Mouse (Mus musculus) kidney, embryonic 16.5 days (tissue): Measurements from ENCODE around the gene Wbp11. TPM values are rescaled to one million over a fixed set of nuclear protein-coding genes. Genes with fewer than 3 reads are reported as not detected.

ENCODE experiments used
- ATAC-seq: fragments of 200-750 bp; cut with Nextera tagmentation; 2 replicates; pipeline ENCODE4 v1.8.0; 2017; ENCODE audit warnings: moderate TSS enrichment; ENCODE audit not compliant: low FRiP score, low TSS enrichment
- H3K27ac ChIP-seq: fragments of 300-500 bp; sonication (generic); 2 replicates; pipeline ENCODE4 v1.5.1; 2014; ENCODE audit warnings: low read length
- H3K27me3 ChIP-seq: fragments of 300-500 bp; sonication (generic); 2 replicates; pipeline ENCODE4 v1.6.1; 2014; ENCODE audit warnings: low read length, control low read depth, mixed read lengths; ENCODE audit not compliant: insufficient read depth
- H3K36me3 ChIP-seq: fragments of 300-500 bp; sonication (generic); 2 replicates; pipeline ENCODE4 v1.6.1; 2014; ENCODE audit warnings: low read length, control low read depth, mixed read lengths; ENCODE audit not compliant: insufficient read depth
- H3K4me1 ChIP-seq: fragments of 300-500 bp; sonication (generic); 2 replicates; pipeline ENCODE4 v1.6.1; 2014; ENCODE audit warnings: low read length, control low read depth, mixed read lengths; ENCODE audit not compliant: insufficient read depth
- H3K4me2 ChIP-seq: fragments of 300-500 bp; sonication (generic); replicated peaks from 2 replicates; pipeline ENCODE4 v1.6.1; 2014; ENCODE audit warnings: low read depth, low read length
- H3K4me3 ChIP-seq: fragments of 300-500 bp; sonication (generic); 2 replicates; pipeline ENCODE4 v1.5.1; 2014; ENCODE audit warnings: mild to moderate bottlenecking, low read length
- H3K9ac ChIP-seq: fragments of 300-500 bp; sonication (generic); replicated peaks from 2 replicates; pipeline ENCODE4 v1.6.1; 2014; ENCODE audit warnings: low read length
- H3K9me3 ChIP-seq: fragments of 300-500 bp; sonication (generic); 2 replicates; pipeline ENCODE4 v1.6.1; 2016; ENCODE audit warnings: low read length, control low read depth
- WGBS: fragments of 180-500 bp; shearing (Covaris S2); extraction: QIAGEN DNeasy Blood & Tissue Kit; methylation state at CpG from one replicate; pipeline ENCODE4 v1.1.7; 2014; 5-methylcytosine and 5-hydroxymethylcytosine counted together
- polyA plus RNA-seq: library from polyadenylated mRNA; unstranded; fragments of >200 nt; fragmentation: Nextera tagmentation; extraction: Ambion mirVana; gene quantifications from 2 replicates; pipeline ENCODE4 v1.2.1, GENCODE M21; 2015

Gene Wbp11
- polyA plus RNA-seq, 1 experiment from 2014 or later, result 110 TPM

DNA sequence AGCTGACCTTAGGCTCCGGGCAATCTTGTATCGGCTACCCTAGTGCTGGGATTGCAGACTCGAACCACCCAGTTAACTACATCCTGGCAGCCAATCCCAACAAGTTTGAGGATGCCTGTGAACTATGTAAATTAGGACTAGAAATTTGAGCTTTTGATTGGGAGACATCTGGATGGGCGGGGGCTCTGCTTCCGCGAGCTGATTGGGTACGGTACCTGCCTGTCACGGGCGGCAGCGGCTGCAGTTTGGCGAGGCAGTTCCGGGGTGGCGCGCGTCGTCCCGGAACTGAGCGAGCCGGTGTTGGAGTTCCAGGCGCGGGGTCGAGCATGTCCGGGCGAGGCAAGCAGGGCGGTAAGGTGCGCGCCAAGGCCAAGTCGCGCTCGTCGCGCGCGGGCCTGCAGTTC lies 20.0 kb downstream of the Wbp11 start, which contains the start of gene H2afj:
TSS of gene H2afj (plus strand) at position 231 of the 404 bp plus-strand sequence.
- Histone ChIP-seq H3K4me2 (peak within 1 kb of the TSS; percentile 97), H3K9ac (peak within 1 kb of the TSS; percentile 77), H3K4me1 (peaks cover 21% of the 10 kb centered on the region), H3K9me3 (no peaks in the 10 kb centered on the region), H3K36me3 (peaks cover 10% of the 10 kb centered on the region), H3K4me3 (peak within 1 kb of the TSS; percentile 80), H3K27me3 (no peaks in the 10 kb centered on the region), H3K27ac (peak within 1 kb of the TSS; percentile 78)
- WGBS, result under 1% methylated on average over 34 of the region's 34 CpGs
- ATAC-seq, result peak; percentile 89

DNA sequence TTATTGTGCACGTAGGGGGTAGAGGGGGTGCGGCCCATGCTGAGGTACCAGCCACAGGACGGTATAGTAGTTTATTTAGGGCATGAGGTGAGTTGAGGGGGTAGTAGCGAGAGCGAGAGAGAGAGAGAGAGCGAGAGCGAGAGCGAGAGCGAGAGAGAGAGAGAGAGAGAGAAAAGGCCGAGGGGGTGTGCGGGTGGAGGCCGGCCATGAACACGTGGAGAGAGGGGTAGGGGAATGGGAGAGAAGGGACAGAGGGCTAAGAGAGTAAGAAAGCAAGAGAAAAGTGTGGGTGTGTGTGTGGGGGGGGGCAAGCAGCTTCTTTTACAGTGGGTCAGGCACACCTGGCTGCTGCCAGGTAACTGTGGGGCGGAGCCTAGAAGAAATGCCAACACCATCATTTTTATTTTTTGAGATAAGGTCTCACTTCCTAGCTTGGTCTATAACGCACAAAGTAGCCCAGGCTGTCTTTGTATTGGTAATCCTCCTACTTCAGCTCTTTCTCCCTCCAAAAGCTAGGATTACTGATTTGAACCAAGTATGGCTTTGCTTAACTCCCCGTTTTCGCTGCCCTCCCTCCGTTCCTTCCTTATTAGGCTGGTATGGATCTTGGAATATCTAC lies 20.5 kb downstream of the Wbp11 start:
- peaks cover 8% of the 10 kb centered on the region for H3K36me3 ChIP-seq
- H3K4me3 ChIP-seq, result peak overlapping the region; percentile 80
- H3K27me3 ChIP-seq, result no peaks in the 10 kb centered on the region
- peak overlapping the region; percentile 78 for H3K27ac ChIP-seq
- 45% methylated on average over 11 of the region's 18 CpGs for WGBS
- peak; percentile 0; the same call in 1 of the 2 replicates for ATAC-seq
- peak overlapping the region; percentile 97 for H3K4me2 ChIP-seq
- no peaks in the 10 kb centered on the region for H3K9me3 ChIP-seq
- H3K4me1 ChIP-seq, result peaks cover 24% of the 10 kb centered on the region
- H3K9ac ChIP-seq, result peak overlapping the region; percentile 48

- peak overlapping the region; percentile 48; the same call in 1 of the 2 replicates for H3K9ac ChIP-seq
- 0 out of 2 replicates have a peak, but pooled peaks cover 1% of the 10 kb centered on the region for H3K36me3 ChIP-seq
- no peak for ATAC-seq
- no peak overlapping the region for H3K4me3 ChIP-seq
- no peaks in the 10 kb centered on the region for H3K9me3 ChIP-seq
- WGBS, result 77% methylated on average over 5 of the region's 5 CpGs
- no peak overlapping the region; the same call in 1 of the 2 replicates for H3K4me2 ChIP-seq
- peaks cover 24% of the 10 kb centered on the region for H3K4me1 ChIP-seq
- peak overlapping the region; percentile 36; the same call in 1 of the 2 replicates for H3K27ac ChIP-seq
- no peaks in the 10 kb centered on the region for H3K27me3 ChIP-seq
These were observed 21.2 kb downstream of the Wbp11 start for GRCm38 (mm10) chr6:136806819-136807218.

GRCm38 (mm10) chr6:136805409-136805775 lies 22.6 kb downstream of the Wbp11 start:
- Histone ChIP-seq H3K27me3 (no peaks in the 10 kb centered on the region), H3K36me3 (no peaks in the 10 kb centered on the region), H3K4me3 (no peak overlapping the region), H3K9me3 (no peaks in the 10 kb centered on the region), H3K4me1 (peaks cover 24% of the 10 kb centered on the region), H3K27ac (no peak overlapping the region), H3K4me2 (peak overlapping the region; percentile 90; the same call in 1 of the 2 replicates), H3K9ac (no peak overlapping the region)
- no peak for ATAC-seq
- WGBS, result 91% methylated on average over 1 of the region's 1 CpGs

GRCm38 (mm10) chr6:136804705-136805408 lies 23.2 kb downstream of the Wbp11 start:
- 30% methylated on average over 9 of the region's 9 CpGs for WGBS
- no peak for ATAC-seq
- Histone ChIP-seq H3K4me1 (peaks cover 24% of the 10 kb centered on the region), H3K27ac (peak overlapping the region; percentile 100), H3K4me2 (peak overlapping the region; percentile 90), H3K9me3 (no peaks in the 10 kb centered on the region), H3K36me3 (no peaks in the 10 kb centered on the region), H3K4me3 (peak overlapping the region; percentile 81), H3K27me3 (no peaks in the 10 kb centered on the region), H3K9ac (peak overlapping the region; percentile 98)

GRCm38 (mm10) chr6:136803739-136804633 lies 24.0 kb downstream of the Wbp11 start, which contains the start of gene Hist4h4:
Hist4h4 (minus strand) TSS chr6:136804415.
- Histone ChIP-seq H3K27ac (peak within 1 kb of the TSS; percentile 100), H3K4me1 (peaks cover 16% of the 10 kb centered on the region), H3K9ac (peak within 1 kb of the TSS; percentile 98), H3K9me3 (no peaks in the 10 kb centered on the region), H3K27me3 (no peaks in the 10 kb centered on the region), H3K36me3 (no peaks in the 10 kb centered on the region), H3K4me2 (peak within 1 kb of the TSS; percentile 90), H3K4me3 (peak within 1 kb of the TSS; percentile 81)
- WGBS, result under 1% methylated on average over 50 of the region's 50 CpGs
- peak; percentile 75 for ATAC-seq

DNA sequence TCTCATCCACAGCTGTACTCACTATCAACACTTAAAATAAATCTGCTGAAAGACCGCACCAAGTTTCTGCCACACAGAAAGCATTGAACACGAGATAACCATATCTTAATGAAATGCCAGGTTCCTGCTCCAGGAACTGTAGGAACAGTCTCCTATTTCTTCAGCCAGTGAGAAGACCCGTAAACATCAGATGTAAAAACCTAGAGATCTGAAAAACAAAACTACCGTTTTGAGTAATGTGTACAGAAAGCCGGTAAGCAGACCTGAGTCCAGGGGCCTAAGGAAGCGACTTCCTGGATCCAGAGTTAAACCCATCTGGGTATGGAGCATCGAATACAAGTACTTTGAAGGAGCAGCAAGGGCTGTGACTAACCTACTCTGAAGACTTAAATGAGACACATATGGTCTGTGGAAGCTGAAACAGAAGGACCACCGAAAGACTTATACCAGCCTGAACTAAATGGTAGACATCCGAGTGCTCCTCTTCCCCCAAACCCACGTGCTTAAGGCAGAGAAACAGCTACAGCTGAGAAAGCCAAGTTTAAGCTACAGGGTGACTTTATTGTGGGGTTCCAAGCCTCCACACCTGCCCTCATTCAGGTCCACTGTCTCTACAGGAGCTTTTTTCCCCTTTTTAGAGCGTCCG lies 24.8 kb downstream of the Wbp11 start:
- Histone ChIP-seq H3K4me3 (peak overlapping the region; percentile 81), H3K27ac (peak overlapping the region; percentile 100), H3K27me3 (no peaks in the 10 kb centered on the region), H3K4me2 (peak overlapping the region; percentile 90), H3K4me1 (peaks cover 13% of the 10 kb centered on the region), H3K36me3 (no peaks in the 10 kb centered on the region), H3K9me3 (no peaks in the 10 kb centered on the region), H3K9ac (peak overlapping the region; percentile 98)
- ATAC-seq, result peak; percentile 0; the same call in 1 of the 2 replicates
- WGBS, result 19% methylated on average over 12 of the region's 12 CpGs

GRCm38 (mm10) chr6:136801274-136801673 lies 26.8 kb downstream of the Wbp11 start:
- Histone ChIP-seq H3K4me3 (no peak overlapping the region), H3K27ac (no peak overlapping the region), H3K4me2 (no peak overlapping the region), H3K4me1 (peaks cover 13% of the 10 kb centered on the region), H3K27me3 (no peaks in the 10 kb centered on the region), H3K36me3 (no peaks in the 10 kb centered on the region), H3K9ac (no peak overlapping the region), H3K9me3 (no peaks in the 10 kb centered on the region)
- no peak for ATAC-seq
- 76% methylated on average over 6 of the region's 6 CpGs for WGBS

DNA sequence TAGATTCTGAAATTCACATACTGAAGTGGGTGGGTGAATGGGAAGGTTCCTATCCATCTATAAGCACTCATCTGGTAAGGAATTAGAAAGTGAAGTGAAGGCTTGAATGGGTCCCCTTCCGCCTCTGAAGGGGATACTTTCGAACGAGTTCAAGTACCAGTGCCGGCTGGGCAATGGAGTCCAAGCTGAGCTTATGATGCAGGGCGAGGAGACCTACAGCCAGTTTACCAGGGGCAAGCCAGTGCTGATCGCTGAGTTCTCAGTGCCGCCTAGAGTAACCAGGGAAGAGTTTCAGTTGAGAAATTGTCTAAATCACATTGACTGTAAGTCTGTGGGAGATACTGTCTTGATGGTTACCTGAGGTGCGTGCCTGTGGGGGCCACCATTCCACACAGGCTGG lies 27.3 kb downstream of the Wbp11 start:
- WGBS, result 89% methylated on average over 8 of the region's 8 CpGs
- Histone ChIP-seq H3K4me2 (no peak overlapping the region), H3K27me3 (no peaks in the 10 kb centered on the region), H3K4me3 (no peak overlapping the region), H3K4me1 (peaks cover 13% of the 10 kb centered on the region), H3K27ac (no peak overlapping the region), H3K9me3 (no peaks in the 10 kb centered on the region), H3K36me3 (no peaks in the 10 kb centered on the region), H3K9ac (no peak overlapping the region)
- ATAC-seq, result no peak
